Mouse (Mus musculus) adrenal gland, postnatal 14 days (tissue): ENCODE measurements around the gene Shank1. TPM values are rescaled to one million over a fixed set of nuclear protein-coding genes. Genes with fewer than 3 reads are reported as not detected.

Experiments
- DNase-seq: peaks from one replicate; pipeline ENCODE4 v3.0.0; 2021; ENCODE audit warnings: mixed read lengths
- total RNA-seq: library from RNA; stranded (reverse); gene quantifications from 2 replicates; pipeline ENCODE4 v1.2.3, GENCODE M21; 2021

Gene Shank1
- total RNA-seq, 1 experiment from 2014 or later, result 7.6 TPM

- DNase-seq, result peak; percentile 98
These were observed 5.0 kb upstream of the Shank1 start for GRCm38 (mm10) chr7:44304775-44305641.

GRCm38 (mm10) chr7:44305686-44306085 is 4.4 kb upstream of the Shank1 start:
- peak; percentile 14 for DNase-seq

- DNase-seq, result no peak
These were observed 3.4 kb upstream of the Shank1 start, which contains the start of gene Clec11a for GRCm38 (mm10) chr7:44306516-44307240. Gene Clec11a, minus strand, starts transcription at chr7:44306902.

GRCm38 (mm10) chr7:44307261-44308020 is 2.6 kb upstream of the Shank1 start:
- DNase-seq, result no peak

GRCm38 (mm10) chr7:44310285-44310877 is 328 bp downstream of the Shank1 start:
- DNase-seq, result peak; percentile 19

GRCm38 (mm10) chr7:44310878-44311712 is 1.0 kb downstream of the Shank1 start:
- DNase-seq, result peak; percentile 74

- DNase-seq, result no peak
These were observed 1.8 kb downstream of the Shank1 start for GRCm38 (mm10) chr7:44311713-44312304.

GRCm38 (mm10) chr7:44312484-44312883 is 2.4 kb downstream of the Shank1 start:
- DNase-seq, result no peak

GRCm38 (mm10) chr7:44317913-44318312 is 7.9 kb downstream of the Shank1 start:
- DNase-seq, result peak; percentile 61

GRCm38 (mm10) chr7:44320886-44321285 is 10.8 kb downstream of the Shank1 start:
- DNase-seq, result no peak

GRCm38 (mm10) chr7:44322290-44322689 is 12.2 kb downstream of the Shank1 start:
- DNase-seq, result no peak

GRCm38 (mm10) chr7:44326614-44327013 is 16.6 kb downstream of the Shank1 start:
- DNase-seq, result no peak

GRCm38 (mm10) chr7:44332336-44332735 is 22.3 kb downstream of the Shank1 start:
- DNase-seq, result no peak

GRCm38 (mm10) chr7:44334139-44334538 is 24.1 kb downstream of the Shank1 start:
- no peak for DNase-seq

- DNase-seq, result peak; percentile 77
These were observed 25.2 kb downstream of the Shank1 start for GRCm38 (mm10) chr7:44335031-44335878.

GRCm38 (mm10) chr7:44336046-44337021 is 26.3 kb downstream of the Shank1 start:
- DNase-seq, result no peak

GRCm38 (mm10) chr7:44337121-44337849 is 27.2 kb downstream of the Shank1 start:
- no peak for DNase-seq

GRCm38 (mm10) chr7:44340226-44340625 is 30.2 kb downstream of the Shank1 start:
- no peak for DNase-seq
